Mouse (Mus musculus): ENCODE measurements around the gene Gm20388. TPM values are rescaled to one million over a fixed set of nuclear protein-coding genes. Genes with fewer than 3 reads are reported as not detected.

Gm20388 gene
- polyA plus RNA-seq, 1 experiment, result 0.36 TPM

DNA sequence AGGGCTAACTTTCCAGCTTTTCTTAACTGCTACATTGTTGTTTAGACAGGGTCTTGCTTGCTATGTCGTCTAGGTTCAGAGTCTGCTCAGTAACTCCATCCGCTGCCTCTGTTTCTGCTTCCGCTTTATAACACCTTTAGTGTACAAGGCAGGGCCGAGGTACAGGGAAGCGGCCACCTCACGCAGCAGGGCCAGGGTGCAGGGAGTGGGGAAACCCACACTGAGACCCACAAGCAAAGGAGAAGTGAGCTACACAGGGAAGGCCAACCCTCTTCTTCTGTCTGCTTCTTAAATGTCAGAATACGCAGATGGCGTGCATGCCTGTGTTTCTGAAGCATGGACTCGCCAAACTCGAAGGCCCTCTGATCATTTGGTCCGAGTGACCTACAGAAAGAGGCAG is 568.1 kb downstream of the Gm20388 start:
- H3K27me3 ChIP-seq (ENCODE audit: control insufficient read depth), result no peaks in the 10 kb centered on the region
- no peak overlapping the region for H3K4me3 ChIP-seq (replicated peaks)
- H3K4me1 ChIP-seq (ENCODE audit: control insufficient read depth), result peaks cover 99% of the 10 kb centered on the region
- H3K36me3 ChIP-seq (ENCODE audit: control insufficient read depth), result peaks cover 11% of the 10 kb centered on the region
- TF ChIP-seq GATA1 (IDR thresholded peaks at IDR 0.05; ENCODE audit: low read length) (no peak), TAL1 (IDR thresholded peaks at IDR 0.05; ENCODE audit: low read length) (no peak)
- no peaks in the 10 kb centered on the region for H3K9me3 ChIP-seq (ENCODE audit: control insufficient read depth, low read length)

DNA sequence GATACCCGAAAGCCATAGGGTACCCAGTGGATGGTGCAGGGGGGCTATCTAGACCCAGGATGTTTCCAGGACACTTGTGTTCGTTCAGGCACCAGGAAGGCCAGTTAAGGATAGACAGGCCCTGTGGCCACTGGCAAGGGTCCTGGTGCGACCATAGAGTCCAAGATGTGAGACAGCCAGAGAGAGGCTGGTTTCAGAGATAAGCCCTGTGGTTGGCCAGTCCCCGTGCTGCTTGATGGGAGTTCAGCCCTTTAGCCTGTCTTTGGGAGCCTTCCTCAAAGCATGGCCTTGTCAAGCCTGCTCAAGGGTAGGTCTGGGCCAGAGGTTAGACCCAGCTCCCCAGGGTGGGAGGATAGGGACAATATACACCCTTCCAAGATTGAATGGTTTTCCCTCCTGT is 569.0 kb downstream of the Gm20388 start:
- TF ChIP-seq TAL1 (IDR thresholded peaks at IDR 0.05; ENCODE audit: low read length) (no peak), GATA1 (IDR thresholded peaks at IDR 0.05; ENCODE audit: low read length) (no peak)
- peaks cover 99% of the 10 kb centered on the region for H3K4me1 ChIP-seq (ENCODE audit: control insufficient read depth)
- no peaks in the 10 kb centered on the region for H3K27me3 ChIP-seq (ENCODE audit: control insufficient read depth)
- H3K36me3 ChIP-seq (ENCODE audit: control insufficient read depth), result peaks cover 11% of the 10 kb centered on the region
- H3K9me3 ChIP-seq (ENCODE audit: control insufficient read depth, low read length), result no peaks in the 10 kb centered on the region
- H3K4me3 ChIP-seq (replicated peaks), result no peak overlapping the region

DNA sequence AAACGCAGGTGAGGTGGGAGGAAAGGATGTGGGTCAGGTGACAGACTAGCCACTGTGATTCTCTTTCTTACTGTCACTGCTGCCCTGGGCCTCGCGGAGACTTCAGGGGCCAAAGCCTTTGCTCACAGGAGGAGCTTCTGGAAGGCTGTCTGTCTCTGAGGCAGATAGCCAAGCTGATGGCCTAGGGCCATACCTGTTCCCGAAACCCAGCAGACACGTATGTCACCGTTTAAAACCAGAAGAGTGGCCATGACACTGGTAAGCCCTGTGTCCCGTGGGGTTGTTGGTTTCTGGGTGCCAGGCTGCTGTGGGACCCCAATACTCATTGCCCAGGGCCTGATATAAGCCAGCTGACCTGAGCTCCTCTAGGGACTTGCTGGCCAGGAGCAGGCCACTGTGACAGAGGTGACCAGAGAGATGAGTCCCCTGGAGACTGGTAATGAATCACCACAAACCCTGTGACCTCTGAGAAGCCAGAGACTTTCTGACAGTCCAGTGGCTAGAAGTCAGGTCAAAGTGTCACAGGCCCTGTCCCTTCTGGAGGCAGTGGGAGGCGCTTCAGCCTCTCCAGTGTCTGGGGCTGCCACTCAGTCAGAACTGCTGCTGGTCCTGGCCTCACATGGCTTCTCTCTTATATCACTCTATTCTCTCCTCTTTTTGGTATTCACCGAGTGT is 571.5 kb downstream of the Gm20388 start:
- peaks cover 6% of the 10 kb centered on the region for H3K36me3 ChIP-seq (ENCODE audit: control insufficient read depth)
- TF ChIP-seq GATA1 (IDR thresholded peaks at IDR 0.05; ENCODE audit: low read length) (no peak), TAL1 (IDR thresholded peaks at IDR 0.05; ENCODE audit: low read length) (no peak)
- H3K4me1 ChIP-seq (ENCODE audit: control insufficient read depth), result peaks cover 99% of the 10 kb centered on the region
- no peak overlapping the region for H3K4me3 ChIP-seq (replicated peaks)
- no peaks in the 10 kb centered on the region for H3K27me3 ChIP-seq (ENCODE audit: control insufficient read depth)
- no peaks in the 10 kb centered on the region for H3K9me3 ChIP-seq (ENCODE audit: control insufficient read depth, low read length)

DNA sequence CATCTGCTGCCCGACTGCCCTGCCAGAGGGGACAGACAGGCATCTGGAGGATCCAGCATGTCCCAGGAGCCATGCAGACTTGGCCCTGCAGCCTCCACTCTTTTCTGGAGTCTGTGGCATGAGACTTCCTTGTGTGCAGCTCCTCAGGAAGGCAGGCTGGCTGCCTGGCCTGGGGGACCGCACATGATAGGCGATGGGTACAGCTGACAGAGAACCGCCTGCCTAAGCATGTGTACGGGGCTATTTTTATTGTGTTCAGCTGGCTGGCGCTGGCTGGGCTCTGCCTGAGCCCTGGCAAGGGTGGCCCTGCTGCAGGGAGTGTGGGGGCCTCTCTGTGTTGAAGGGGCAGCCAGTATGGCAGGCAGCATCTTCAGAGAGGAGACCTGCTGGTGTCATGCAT is 573.8 kb downstream of the Gm20388 start:
- TF ChIP-seq TAL1 (IDR thresholded peaks at IDR 0.05; ENCODE audit: low read length), result no peak

DNA sequence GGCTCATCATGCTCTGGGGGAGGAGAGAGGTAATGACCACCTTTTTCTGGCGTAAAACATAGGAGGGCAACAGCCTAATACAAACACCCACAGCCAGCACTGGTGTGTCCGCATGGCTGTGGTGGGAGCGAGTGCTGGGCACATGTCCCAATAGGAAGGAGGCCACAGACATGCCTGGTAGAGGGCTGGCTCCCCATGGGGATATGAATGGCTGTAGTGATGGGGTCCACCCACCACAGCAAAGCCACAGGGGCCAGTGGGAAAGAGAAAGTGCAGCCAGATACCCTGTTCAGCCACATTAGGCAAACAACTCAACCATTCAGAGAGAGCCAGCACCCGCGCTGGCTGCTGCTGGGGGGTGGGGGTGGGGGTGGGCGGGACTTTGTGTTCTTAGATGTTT is 574.5 kb downstream of the Gm20388 start:
- H3K4me3 ChIP-seq (replicated peaks), result peak overlapping the region; percentile 21
- H3K27me3 ChIP-seq (ENCODE audit: control insufficient read depth), result no peaks in the 10 kb centered on the region
- TF ChIP-seq GATA1 (IDR thresholded peaks at IDR 0.05; ENCODE audit: low read length) (no peak), TAL1 (IDR thresholded peaks at IDR 0.05; ENCODE audit: low read length) (no peak)
- peaks cover 85% of the 10 kb centered on the region for H3K4me1 ChIP-seq (ENCODE audit: control insufficient read depth)
- H3K9me3 ChIP-seq (ENCODE audit: control insufficient read depth, low read length), result no peaks in the 10 kb centered on the region
- H3K36me3 ChIP-seq (ENCODE audit: control insufficient read depth), result no peaks in the 10 kb centered on the region; the same call in 1 of the 2 replicates

More for the DNA sequence above, 573.8 kb downstream of the Gm20388 start:
- Histone ChIP-seq H3K4me1 (ENCODE audit: control insufficient read depth) (peaks cover 86% of the 10 kb centered on the region), H3K27me3 (ENCODE audit: control insufficient read depth) (no peaks in the 10 kb centered on the region), H3K9me3 (ENCODE audit: control insufficient read depth, low read length) (no peaks in the 10 kb centered on the region), H3K4me3 (replicated peaks) (no peak overlapping the region), H3K36me3 (ENCODE audit: control insufficient read depth) (no peaks in the 10 kb centered on the region; the same call in 1 of the 2 replicates)

DNA sequence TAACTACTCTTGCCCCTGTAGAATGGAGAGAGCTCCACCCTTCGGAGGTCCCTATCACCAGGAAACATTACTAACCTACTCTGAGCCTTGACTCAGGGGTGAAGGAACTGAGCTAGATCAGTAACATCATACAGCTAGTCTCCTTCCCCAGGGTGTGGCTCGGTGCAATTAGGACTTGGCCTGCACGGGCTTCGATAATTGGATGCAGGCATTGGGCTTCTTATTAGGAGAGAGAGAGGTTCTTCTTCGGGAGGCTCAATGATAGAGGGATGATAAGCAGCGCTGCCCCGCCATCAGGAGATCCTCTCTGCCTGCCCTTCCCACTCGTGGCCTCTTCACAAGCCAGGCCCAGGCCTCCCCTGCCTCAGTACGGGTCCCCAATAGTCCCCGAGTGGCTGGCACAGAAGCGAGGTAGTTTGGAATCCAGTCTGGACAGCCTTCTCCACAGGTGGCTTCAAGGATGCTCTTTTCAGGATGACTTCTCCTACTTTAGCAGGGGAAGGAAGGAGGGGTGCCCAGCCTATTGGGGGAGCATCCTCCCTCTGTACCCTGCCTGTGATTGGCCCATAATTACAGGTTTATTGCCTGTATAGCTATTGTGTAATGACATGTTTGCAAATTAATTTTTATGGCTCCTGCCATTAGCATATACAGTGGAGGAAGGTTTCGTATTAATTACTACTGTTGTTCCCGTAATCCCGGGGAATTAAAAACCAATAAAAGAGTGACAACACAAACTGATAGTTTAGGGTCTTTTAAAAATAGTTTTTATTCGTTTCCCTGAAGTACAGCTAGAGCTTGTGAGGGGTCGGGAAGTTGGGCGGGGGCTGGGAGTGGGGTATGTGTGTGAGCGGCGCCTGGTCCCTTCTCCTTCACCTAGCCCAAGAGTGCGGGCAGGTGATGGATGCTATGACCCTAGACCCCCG is 575.2 kb downstream of the Gm20388 start:
- Histone ChIP-seq H3K27me3 (ENCODE audit: control insufficient read depth) (no peaks in the 10 kb centered on the region), H3K9me3 (ENCODE audit: control insufficient read depth, low read length) (no peaks in the 10 kb centered on the region), H3K36me3 (ENCODE audit: control insufficient read depth) (peaks cover 4% of the 10 kb centered on the region), H3K4me3 (replicated peaks) (peak overlapping the region; percentile 75), H3K4me1 (ENCODE audit: control insufficient read depth) (peaks cover 85% of the 10 kb centered on the region)
- TF ChIP-seq TAL1 (IDR thresholded peaks at IDR 0.05; ENCODE audit: low read length), result no peak
- TF ChIP-seq GATA1 (IDR thresholded peaks at IDR 0.05; ENCODE audit: low read length), result no peak; the same call in 1 of the 2 replicates

DNA sequence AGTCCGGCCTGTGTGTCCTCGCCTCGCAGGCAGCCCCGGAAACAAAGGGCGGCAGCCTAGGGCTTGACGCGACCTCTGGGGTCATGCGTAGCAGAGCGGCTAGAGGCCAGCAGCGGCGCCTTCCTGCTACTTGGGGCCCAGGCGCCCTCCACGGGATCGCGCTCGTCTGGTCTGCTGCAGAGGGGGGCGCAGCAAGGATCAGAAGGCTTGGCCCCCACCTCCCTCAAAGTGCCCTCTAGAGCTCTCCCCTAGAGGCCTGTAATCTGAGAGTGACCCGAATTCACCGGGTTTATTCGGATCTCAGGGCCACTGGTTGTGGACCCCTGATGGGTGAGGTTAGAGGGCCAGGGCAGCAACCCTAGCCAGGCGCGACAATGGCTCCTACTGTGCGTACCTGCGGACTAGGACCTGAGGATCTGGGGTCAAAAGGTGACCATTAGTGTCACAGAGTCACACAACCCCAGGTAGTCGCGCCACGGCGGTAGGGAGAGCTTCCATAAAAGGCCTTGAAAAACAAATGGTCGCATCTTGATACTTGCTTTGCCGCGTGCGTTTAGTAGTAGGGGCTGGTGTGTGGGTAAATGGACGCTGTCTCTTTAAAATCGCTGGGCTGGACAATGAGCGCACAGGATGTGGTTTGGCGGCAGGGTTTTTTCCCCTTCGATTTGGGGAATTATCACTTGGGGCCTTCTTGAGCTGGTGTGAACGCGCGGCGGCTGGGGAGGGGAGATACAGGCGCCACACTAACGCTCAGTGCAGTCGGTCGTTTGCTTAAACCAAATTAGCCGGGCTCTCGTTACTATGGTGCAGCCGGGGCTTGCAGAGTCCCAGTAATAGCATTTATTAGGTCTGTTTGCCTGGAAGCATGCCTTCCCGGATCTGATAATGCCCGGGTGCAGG is 576.1 kb downstream of the Gm20388 start:
- peak overlapping the region; percentile 75 for H3K4me3 ChIP-seq (replicated peaks)
- TF ChIP-seq TAL1 (IDR thresholded peaks at IDR 0.05; ENCODE audit: low read length), result peak; percentile 82
- peak; percentile 66 for TF ChIP-seq GATA1 (IDR thresholded peaks at IDR 0.05; ENCODE audit: low read length)
- H3K36me3 ChIP-seq (ENCODE audit: control insufficient read depth), result peaks cover 13% of the 10 kb centered on the region
- peaks cover 85% of the 10 kb centered on the region for H3K4me1 ChIP-seq (ENCODE audit: control insufficient read depth)
- no peaks in the 10 kb centered on the region for H3K9me3 ChIP-seq (ENCODE audit: control insufficient read depth, low read length)
- no peaks in the 10 kb centered on the region for H3K27me3 ChIP-seq (ENCODE audit: control insufficient read depth)

DNA sequence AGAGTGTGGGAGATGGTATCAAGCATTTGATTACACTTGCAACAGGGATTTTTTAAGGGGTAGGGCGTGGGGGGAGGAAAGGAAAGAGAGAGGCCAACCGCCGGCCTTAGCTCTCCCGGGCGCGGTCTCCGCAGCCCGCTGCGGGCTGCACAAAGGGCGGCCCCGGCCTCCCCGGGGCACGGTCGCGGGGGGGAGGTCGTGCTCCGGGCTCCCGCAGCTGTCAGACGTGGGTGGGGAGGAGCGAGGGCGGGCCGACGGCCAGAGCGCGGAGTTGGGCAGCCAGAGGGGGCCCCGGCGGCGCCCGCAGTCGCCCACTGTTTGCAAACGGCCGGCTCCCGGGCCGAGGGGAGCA is 576.7 kb downstream of the Gm20388 start:
- no peaks in the 10 kb centered on the region for H3K27me3 ChIP-seq (ENCODE audit: control insufficient read depth)
- no peaks in the 10 kb centered on the region for H3K9me3 ChIP-seq (ENCODE audit: control insufficient read depth, low read length)
- H3K36me3 ChIP-seq (ENCODE audit: control insufficient read depth), result peaks cover 20% of the 10 kb centered on the region
- H3K4me1 ChIP-seq (ENCODE audit: control insufficient read depth), result peaks cover 85% of the 10 kb centered on the region
- H3K4me3 ChIP-seq (replicated peaks), result peak overlapping the region; percentile 75
- no peak for TF ChIP-seq TAL1 (IDR thresholded peaks at IDR 0.05; ENCODE audit: low read length)
- no peak for TF ChIP-seq GATA1 (IDR thresholded peaks at IDR 0.05; ENCODE audit: low read length)

Measured in erythroblast, embryonic 14.5 days (primary cell).